Mouse (Mus musculus) hindbrain, embryonic 16.5 days (tissue): ENCODE measurements around the gene Rgs9. TPM values are rescaled to one million over a fixed set of nuclear protein-coding genes. Genes with fewer than 3 reads are reported as not detected.
A peak's percentile ranks its signal among the peaks of the same experiment; 100 is the strongest.

ENCODE experiments used
- ATAC-seq: fragments of 200-750 bp; cut with Nextera tagmentation; 2 replicates; pipeline ENCODE4 v1.8.0; 2017; ENCODE audit warnings: moderate TSS enrichment, moderate library complexity
- H3K27ac ChIP-seq: fragments of 300-500 bp; sonication (generic); 2 replicates; pipeline ENCODE4 v1.5.1; 2014; ENCODE audit warnings: low read depth, mild to moderate bottlenecking, control low read depth, low read length, moderate library complexity
- H3K27me3 ChIP-seq: fragments of 300-500 bp; sonication (generic); replicated peaks from 2 replicates; pipeline ENCODE4 v1.6.1; 2014; ENCODE audit warnings: low read length; ENCODE audit not compliant: control insufficient read depth, insufficient read depth
- H3K36me3 ChIP-seq: fragments of 300-500 bp; sonication (generic); 2 replicates; pipeline ENCODE4 v1.6.1; 2014; ENCODE audit warnings: mild to moderate bottlenecking, low read length, moderate library complexity, mixed read lengths; ENCODE audit not compliant: control insufficient read depth, insufficient read depth
- H3K4me1 ChIP-seq: fragments of 300-500 bp; sonication (generic); 2 replicates; pipeline ENCODE4 v1.6.1; 2014; ENCODE audit warnings: low read depth, low read length; ENCODE audit not compliant: control insufficient read depth, insufficient read depth
- H3K4me2 ChIP-seq: fragments of 300-500 bp; sonication (generic); 2 replicates; pipeline ENCODE4 v1.6.1; 2014; ENCODE audit warnings: mild to moderate bottlenecking, low read length, control low read depth, moderate library complexity
- H3K4me3 ChIP-seq: fragments of 300-500 bp; sonication (generic); 2 replicates; pipeline ENCODE4 v1.5.1; 2014; ENCODE audit warnings: mild to moderate bottlenecking, low read length, control low read depth, moderate library complexity
- H3K9ac ChIP-seq: fragments of 300-500 bp; sonication (generic); 2 replicates; pipeline ENCODE4 v1.6.1; 2014; ENCODE audit warnings: low read depth, mild to moderate bottlenecking, control low read depth, low read length, moderate library complexity
- H3K9me3 ChIP-seq: fragments of 300-500 bp; sonication (generic); 2 replicates; pipeline ENCODE4 v1.6.1; 2014; ENCODE audit warnings: mild to moderate bottlenecking, low read length, moderate library complexity; ENCODE audit not compliant: control insufficient read depth
- WGBS: fragments of 180-500 bp; shearing (Covaris S2); extraction: QIAGEN DNeasy Blood & Tissue Kit; methylation state at CpG from one replicate; pipeline ENCODE4 v1.1.7; 2014; 5-methylcytosine and 5-hydroxymethylcytosine counted together
- polyA plus RNA-seq: library from polyadenylated mRNA; unstranded; fragments of >200 nt; fragmentation: Nextera tagmentation; extraction: Ambion mirVana; gene quantifications from 2 replicates; pipeline ENCODE4 v1.2.1, GENCODE M21; 2015

Rgs9 gene
- polyA plus RNA-seq, 1 experiment from 2014 or later: 15.6 TPM

GRCm38 (mm10) chr11:109206732-109207131 lies 91.2 kb downstream of the Rgs9 start:
- no peak overlapping the region for H3K4me3 ChIP-seq
- WGBS: 11% methylated on average over 13 of the region's 13 CpGs
- ATAC-seq: no peak
- peaks cover 8% of the 10 kb centered on the region for H3K4me1 ChIP-seq
- H3K27ac ChIP-seq: no peak overlapping the region
- no peaks in the 10 kb centered on the region for H3K9me3 ChIP-seq
- no peak overlapping the region for H3K4me2 ChIP-seq
- H3K9ac ChIP-seq: no peak overlapping the region
- no peaks in the 10 kb centered on the region for H3K36me3 ChIP-seq
- H3K27me3 ChIP-seq: no peaks in the 10 kb centered on the region

- Histone ChIP-seq H3K4me1 (peaks cover 8% of the 10 kb centered on the region), H3K4me2 (no peak overlapping the region), H3K9ac (no peak overlapping the region), H3K27ac (no peak overlapping the region), H3K9me3 (no peaks in the 10 kb centered on the region), H3K27me3 (no peaks in the 10 kb centered on the region), H3K4me3 (no peak overlapping the region), H3K36me3 (no peaks in the 10 kb centered on the region)
- ATAC-seq: no peak
- WGBS: 51% methylated on average over 1 of the region's 1 CpGs
Observed at GRCm38 (mm10) chr11:109206028-109206427, 91.9 kb downstream of the Rgs9 start.

DNA sequence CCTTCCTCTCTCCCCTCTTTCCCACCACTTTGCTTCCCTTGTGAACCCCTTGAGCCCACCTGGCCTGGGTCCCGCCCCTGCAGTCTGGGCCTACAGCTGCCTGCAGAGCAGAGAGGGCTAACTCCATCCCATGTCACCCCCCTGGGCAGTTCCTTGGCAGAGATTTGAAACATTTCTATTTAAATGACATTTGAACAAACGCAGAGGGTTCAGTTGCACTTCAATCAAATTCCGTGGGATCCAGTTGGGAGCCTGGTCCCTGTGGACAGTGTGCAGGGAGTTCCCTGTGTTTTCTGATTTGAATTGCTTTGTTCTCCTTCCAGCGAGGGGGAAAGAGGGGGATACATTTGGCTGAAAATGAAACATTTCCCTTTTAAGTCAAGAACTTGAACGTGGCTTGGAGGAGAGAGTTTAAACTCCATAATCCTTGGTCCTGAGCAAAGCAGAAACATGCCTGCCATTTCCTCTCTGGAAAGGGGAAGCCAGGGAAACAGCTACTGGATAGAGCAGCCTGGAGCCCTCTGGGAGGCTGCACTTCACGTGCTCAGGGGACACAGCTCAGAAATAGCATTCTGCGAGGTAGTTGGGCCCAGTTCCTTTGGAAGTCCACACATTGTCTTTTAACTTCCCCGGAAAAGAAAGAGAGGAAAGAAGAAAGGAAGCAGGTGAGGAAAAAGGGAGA lies 98.2 kb downstream of the Rgs9 start:
- Histone ChIP-seq H3K9ac (no peak overlapping the region), H3K4me1 (0 out of 2 replicates have a peak, but pooled peaks cover 2% of the 10 kb centered on the region), H3K9me3 (no peaks in the 10 kb centered on the region), H3K4me2 (no peak overlapping the region), H3K27ac (no peak overlapping the region), H3K4me3 (no peak overlapping the region), H3K36me3 (no peaks in the 10 kb centered on the region), H3K27me3 (no peaks in the 10 kb centered on the region)
- 18% methylated on average over 8 of the region's 8 CpGs for WGBS
- ATAC-seq: peak; percentile 79; the same call in 1 of the 2 replicates

DNA sequence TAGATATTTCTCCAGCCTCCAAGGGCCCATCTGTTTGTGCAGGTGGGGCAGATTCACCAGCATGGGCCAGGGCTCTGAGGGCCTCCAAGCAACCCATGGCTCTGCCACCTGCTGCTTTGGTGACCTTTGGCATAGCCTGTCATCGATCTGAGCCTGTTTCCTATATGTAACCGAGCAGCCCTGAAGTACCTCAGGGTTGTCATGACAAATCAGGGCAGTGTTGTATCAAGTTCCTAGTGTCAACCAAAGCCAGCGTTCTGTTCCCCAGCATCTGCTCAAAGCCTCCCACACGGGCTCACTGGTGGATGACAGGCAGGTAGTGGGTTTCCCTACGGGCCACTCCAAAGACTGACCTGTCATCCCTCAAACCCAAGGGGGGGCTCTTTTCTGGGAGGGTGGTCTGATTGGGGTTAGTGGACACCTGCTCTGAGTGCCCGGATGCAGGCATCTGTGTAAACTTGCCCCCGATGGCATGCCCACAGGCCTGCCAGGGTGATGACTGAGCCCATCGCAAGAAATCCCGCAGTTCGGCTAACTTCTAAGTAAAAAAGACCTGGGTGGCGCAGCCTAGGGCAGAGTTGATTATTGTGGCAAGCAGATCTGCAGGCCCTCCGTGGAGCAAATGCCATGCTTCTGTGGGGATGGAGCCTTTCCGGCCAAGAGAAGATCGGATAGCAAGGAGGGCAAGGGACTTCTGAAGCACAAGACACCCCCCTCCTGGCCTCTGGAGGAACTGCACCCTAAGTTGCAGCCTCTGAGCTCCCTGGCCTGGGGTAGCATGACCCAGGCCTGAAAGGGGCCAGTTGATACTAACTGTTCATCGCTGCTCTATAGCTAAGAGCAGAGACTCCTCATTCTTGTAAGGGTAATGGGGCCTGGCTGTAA lies 105.0 kb downstream of the Rgs9 start:
- ATAC-seq: peak; percentile 69
- no peaks in the 10 kb centered on the region for H3K4me1 ChIP-seq
- peak overlapping the region; percentile 9; the same call in 1 of the 2 replicates for H3K4me2 ChIP-seq

GRCm38 (mm10) chr11:109188235-109188634 lies 109.7 kb downstream of the Rgs9 start:
- no peaks in the 10 kb centered on the region for H3K4me1 ChIP-seq
- ATAC-seq: no peak
- H3K36me3 ChIP-seq: no peaks in the 10 kb centered on the region
- no peaks in the 10 kb centered on the region for H3K27me3 ChIP-seq
- H3K4me2 ChIP-seq: no peak overlapping the region
- no peak overlapping the region for H3K9ac ChIP-seq
- H3K4me3 ChIP-seq: no peak overlapping the region
- WGBS: 93% methylated on average over 5 of the region's 5 CpGs
- H3K9me3 ChIP-seq: no peaks in the 10 kb centered on the region
- H3K27ac ChIP-seq: no peak overlapping the region

More for the DNA sequence above, 105.0 kb downstream of the Rgs9 start:
- Histone ChIP-seq H3K9ac (no peak overlapping the region), H3K36me3 (no peaks in the 10 kb centered on the region), H3K27ac (no peak overlapping the region), H3K4me3 (no peak overlapping the region), H3K27me3 (no peaks in the 10 kb centered on the region), H3K9me3 (no peaks in the 10 kb centered on the region)
- 34% methylated on average over 15 of the region's 15 CpGs for WGBS

GRCm38 (mm10) chr11:109187631-109188184 lies 110.2 kb downstream of the Rgs9 start:
- H3K27me3 ChIP-seq: no peaks in the 10 kb centered on the region
- no peak overlapping the region for H3K27ac ChIP-seq
- H3K4me1 ChIP-seq: no peaks in the 10 kb centered on the region
- no peaks in the 10 kb centered on the region for H3K9me3 ChIP-seq
- no peak overlapping the region for H3K4me2 ChIP-seq
- H3K4me3 ChIP-seq: no peak overlapping the region
- H3K9ac ChIP-seq: no peak overlapping the region
- no peak for ATAC-seq
- no peaks in the 10 kb centered on the region for H3K36me3 ChIP-seq
- WGBS: 72% methylated on average over 6 of the region's 6 CpGs

GRCm38 (mm10) chr11:109181118-109181517 lies 116.8 kb downstream of the Rgs9 start:
- WGBS: 61% methylated on average over 7 of the region's 7 CpGs
- no peak overlapping the region for H3K4me3 ChIP-seq

GRCm38 (mm10) chr11:109180290-109180689 lies 117.6 kb downstream of the Rgs9 start:
- no peak overlapping the region for H3K4me3 ChIP-seq
- no peak overlapping the region for H3K4me2 ChIP-seq
- peaks cover 6% of the 10 kb centered on the region for H3K4me1 ChIP-seq
- no peaks in the 10 kb centered on the region for H3K27me3 ChIP-seq
- no peak for ATAC-seq
- no peaks in the 10 kb centered on the region for H3K9me3 ChIP-seq
- 91% methylated on average over 11 of the region's 11 CpGs for WGBS
- H3K36me3 ChIP-seq: no peaks in the 10 kb centered on the region
- H3K27ac ChIP-seq: no peak overlapping the region
- no peak overlapping the region for H3K9ac ChIP-seq

More at GRCm38 (mm10) chr11:109181118-109181517, 116.8 kb downstream of the Rgs9 start:
- ATAC-seq: no peak
- Histone ChIP-seq H3K4me2 (no peak overlapping the region), H3K27ac (no peak overlapping the region), H3K36me3 (no peaks in the 10 kb centered on the region), H3K9me3 (no peaks in the 10 kb centered on the region), H3K27me3 (no peaks in the 10 kb centered on the region), H3K4me1 (peaks cover 6% of the 10 kb centered on the region), H3K9ac (no peak overlapping the region)
